In the genomic region with DNA sequence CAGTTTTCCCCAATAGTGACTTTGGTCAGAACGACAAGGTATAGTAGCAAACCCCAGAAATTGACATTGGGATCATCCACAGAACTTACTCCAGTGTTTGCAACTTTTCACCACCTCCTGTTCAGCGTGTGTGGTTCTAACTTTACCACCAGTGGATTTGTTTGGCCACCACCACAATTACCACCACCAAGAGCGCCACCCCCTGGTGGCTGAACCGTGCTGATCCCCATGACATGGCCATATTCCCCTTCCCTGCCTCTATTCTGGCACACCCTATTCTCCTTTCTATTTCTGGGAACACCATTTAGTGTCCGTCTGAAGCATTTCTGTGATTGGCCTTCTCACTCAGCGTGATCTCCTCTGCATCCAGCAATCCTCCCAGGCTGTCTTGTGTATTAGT, we compare ENCODE assay signal across 17 mouse cellular contexts. TPM values are rescaled to one million over a fixed set of nuclear protein-coding genes. Genes with fewer than 3 reads are reported as not detected.
DNase-seq lines count a peak whose midpoint lies in the region; ATAC-seq and TF ChIP-seq lines count a peak whose summit lies in the region.
"Had no signal": no experiment of that assay in that cellular context is flagged by ENCODE, and none has a peak within 500 bp of the region (broad histone marks: within the 10 kb centered on the region; RNA-seq: fewer than 3 reads in every experiment).

No protein-coding gene starts in this region.

- no peak overlapping the region for H3K27ac ChIP-seq in kidney, postnatal 0 days
- H3K27ac ChIP-seq in spleen, adult 2 months (ENCODE audit: insufficient read depth, low read length) = no peak overlapping the region
- H3K27ac ChIP-seq in stomach, postnatal 0 days (replicated peaks) = no peak overlapping the region
- H3K27ac ChIP-seq: embryonic facial prominence, embryonic 10.5 days; heart, embryonic 13.5 days; hindbrain, embryonic 13.5 days; liver, embryonic 15.5 days had no signal

- H3K4me3 ChIP-seq in kidney, postnatal 0 days (replicated peaks; ENCODE audit: low read depth, low read length) = no peak overlapping the region
- no peak overlapping the region for H3K4me3 ChIP-seq in spleen, adult 2 months (ENCODE audit: extremely low read depth, insufficient read depth, insufficient read length)
- H3K4me3 ChIP-seq in stomach, postnatal 0 days (ENCODE audit: low read depth, low read length) = no peak overlapping the region
- H3K4me3 ChIP-seq: embryonic facial prominence, embryonic 10.5 days; heart, embryonic 13.5 days; hindbrain, embryonic 13.5 days; liver, embryonic 15.5 days; megakaryocyte, embryonic 14.5 days had no signal

- H3K27me3 ChIP-seq in kidney, postnatal 0 days (ENCODE audit: insufficient read depth, low read length) = no peaks in the 10 kb centered on the region
- no peaks in the 10 kb centered on the region; the same call in 1 of the 2 replicates for H3K27me3 ChIP-seq in spleen, adult 2 months (ENCODE audit: control insufficient read depth, insufficient read depth, low read length)
- no peaks in the 10 kb centered on the region for H3K27me3 ChIP-seq in stomach, postnatal 0 days (ENCODE audit: control insufficient read depth, insufficient read depth, low read length)
- H3K27me3 ChIP-seq: heart, embryonic 13.5 days; hindbrain, embryonic 13.5 days; liver, embryonic 15.5 days had no signal

- no peak for ATAC-seq in kidney, postnatal 0 days (replicated peaks; ENCODE audit: low FRiP score, low read depth)
- no peak for ATAC-seq in stomach, postnatal 0 days (ENCODE audit: low FRiP score, low TSS enrichment)
- ATAC-seq: activated CD4-positive, CD25-positive, alpha-beta regulatory T cell, adult 4 months had no signal

- H3K4me1 ChIP-seq in kidney, postnatal 0 days (replicated peaks; ENCODE audit: insufficient read depth, low read length) = 0 out of 2 replicates have a peak, but pooled peaks cover 7% of the 10 kb centered on the region
- H3K4me1 ChIP-seq in spleen, adult 2 months (ENCODE audit: control insufficient read depth, insufficient read depth, insufficient read length) = no peaks in the 10 kb centered on the region
- no peaks in the 10 kb centered on the region for H3K4me1 ChIP-seq in stomach, postnatal 0 days (replicated peaks; ENCODE audit: control insufficient read depth, insufficient read depth)
- H3K4me1 ChIP-seq: embryonic facial prominence, embryonic 10.5 days; heart, embryonic 13.5 days; liver, embryonic 15.5 days; megakaryocyte, embryonic 14.5 days had no signal

- 59% methylated on average over 6 of the region's 6 CpGs for WGBS in kidney, postnatal 0 days
- 68% methylated on average over 6 of the region's 6 CpGs for WGBS in spleen, adult 2 months
- WGBS in stomach, postnatal 0 days = 57% methylated on average over 6 of the region's 6 CpGs

- no peak overlapping the region for H3K9ac ChIP-seq in kidney, postnatal 0 days (ENCODE audit: low read depth, low read length)
- H3K9ac ChIP-seq in stomach, postnatal 0 days (ENCODE audit: low read length) = no peak overlapping the region
- H3K9ac ChIP-seq: heart, embryonic 13.5 days; hindbrain, embryonic 13.5 days; liver, embryonic 15.5 days had no signal

- no peak overlapping the region for H3K4me2 ChIP-seq in kidney, postnatal 0 days (ENCODE audit: low read length)
- no peak overlapping the region for H3K4me2 ChIP-seq in stomach, postnatal 0 days (replicated peaks; ENCODE audit: low read depth)
- H3K4me2 ChIP-seq: heart, embryonic 13.5 days; hindbrain, embryonic 13.5 days; liver, embryonic 15.5 days had no signal

- H3K9me3 ChIP-seq in kidney, postnatal 0 days (replicated peaks; ENCODE audit: low read length) = no peaks in the 10 kb centered on the region
- H3K9me3 ChIP-seq in stomach, postnatal 0 days (ENCODE audit: control insufficient read depth, low read length) = no peaks in the 10 kb centered on the region
- H3K9me3 ChIP-seq: embryonic facial prominence, embryonic 10.5 days; heart, embryonic 13.5 days; hindbrain, embryonic 13.5 days; liver, embryonic 15.5 days; megakaryocyte, embryonic 14.5 days had no signal

- TF ChIP-seq EP300 in stomach, postnatal 0 days (optimal IDR thresholded peaks at IDR 0.05) = no peak

- TF ChIP-seq CTCF in kidney, postnatal 0 days (IDR thresholded peaks at IDR 0.05; ENCODE audit: low read depth) = peak; percentile 46
- peak; percentile 22; the same call in 1 of the 2 replicates for TF ChIP-seq CTCF in spleen, adult 2 months (IDR thresholded peaks at IDR 0.05; ENCODE audit: extremely low read depth, insufficient read depth, insufficient read length, insufficient replicate concordance)
- TF ChIP-seq CTCF in stomach, postnatal 0 days (IDR thresholded peaks at IDR 0.05; ENCODE audit: low read depth) = peak; percentile 33; the same call in 1 of the 2 replicates

- peak; percentile 18 to 55 for DNase-seq in adrenal gland, adult (ENCODE audit: inconsistent age in 2 of 2, low spot score in 1 of 2)
- DNase-seq in adrenal gland, adult 8-10 months = no peak
- no peak for DNase-seq in kidney, postnatal 0 days (ENCODE audit: low spot score)
- no peak for DNase-seq in kidney, adult 18-20 months
- DNase-seq in spleen, adult 2 months (ENCODE audit: low read depth in 1 of 2, low spot score in 2 of 2) = no peak
- DNase-seq in spleen, adult 12 weeks (ENCODE audit: low spot score) = no peak
- DNase-seq in stomach, postnatal 0 days (ENCODE audit: low spot score) = no peak
- DNase-seq in urinary bladder, postnatal 36 days (ENCODE audit: low spot score in 2 of 2) = no peak
- DNase-seq: cerebellum, postnatal 14 days; gastrocnemius, postnatal 25 days; right cerebral cortex, postnatal 14 days had no signal

- H3K36me3 ChIP-seq in kidney, postnatal 0 days (ENCODE audit: insufficient read depth, low read length) = no peaks in the 10 kb centered on the region
- H3K36me3 ChIP-seq in spleen, adult 2 months (ENCODE audit: control insufficient read depth, insufficient read depth, low read length) = no peaks in the 10 kb centered on the region
- no peaks in the 10 kb centered on the region for H3K36me3 ChIP-seq in stomach, postnatal 0 days (ENCODE audit: control insufficient read depth, insufficient read depth, low read length)
- H3K36me3 ChIP-seq: embryonic facial prominence, embryonic 10.5 days; heart, embryonic 13.5 days; hindbrain, embryonic 13.5 days; liver, embryonic 15.5 days had no signal

- no peak for TF ChIP-seq POLR2A in spleen, adult 2 months (IDR thresholded peaks at IDR 0.05; ENCODE audit: low read depth, low read length)

RNA-seq across cellular contexts. Expression of gene Slc6a13, which starts 19.1 kb away (rescaled TPM):
- 1 to 10 TPM in 3 of 4 experiments, under 1 TPM in 1; 0.63 to 9.7 (median 3.0) TPM for total RNA-seq in adrenal gland, adult 8-10 months (2022)
- polyA plus RNA-seq in kidney, postnatal 0 days (2015; fragmentation: Nextera tagmentation; extraction: Ambion mirVana) = 43.8 and 47.6 TPM in 2 replicates
- 1.5 and 2.1 TPM in 2 replicates for polyA plus RNA-seq in spleen, adult 2 months (2012; rRNA removed)
- 0.46 and 0.52 TPM in 2 replicates for polyA plus RNA-seq in stomach, postnatal 0 days (2015; fragmentation: Nextera tagmentation; extraction: Ambion mirVana)

RNA-seq across cellular contexts. Expression of gene Slc6a12, which starts 23.8 kb away (rescaled TPM):
- total RNA-seq in adrenal gland, adult 8-10 months (2022) = under 1 TPM in 3 of 4 experiments, not detected in 1; 0.20 to 0.83 (median 0.55) TPM
- polyA plus RNA-seq in kidney, postnatal 0 days (2015; fragmentation: Nextera tagmentation; extraction: Ambion mirVana) = 4.1 and 5.5 TPM in 2 replicates
- 1.9 and 2.4 TPM in 2 replicates for polyA plus RNA-seq in spleen, adult 2 months (2012; rRNA removed)
- polyA plus RNA-seq in stomach, postnatal 0 days (2015; fragmentation: Nextera tagmentation; extraction: Ambion mirVana) = 0.11 and 0.17 TPM in 2 replicates
- polyA plus RNA-seq: activated CD4-positive, CD25-positive, alpha-beta regulatory T cell, adult 4 months; heart, embryonic 13.5 days had no signal

Comparison
In these comparisons a context has a peak if more than half of its experiments do, and no peak if none do; other contexts are left out.
1. DNase-seq: peak in adrenal gland, adult (2 of 2); none in adrenal gland, adult 8-10 months (single experiment), kidney, postnatal 0 days (single experiment), kidney, adult 18-20 months (single experiment), spleen, adult 2 months (0 of 2), spleen, adult 12 weeks (single experiment), stomach, postnatal 0 days (single experiment) and urinary bladder, postnatal 36 days (0 of 2).
2. RNA of gene Slc6a13, which starts 19.1 kb away (polyA plus RNA-seq): 43.8 to 47.6 TPM in kidney, postnatal 0 days; 1.5 to 2.1 TPM in spleen, adult 2 months and 0.46 to 0.52 TPM in stomach, postnatal 0 days; every median in the first group is over 10 times any median in the second.
3. Peak in every context shown above with its lines, with median percentiles within 50 percentile points of each other: CTCF ChIP-seq.